Comparison of ENCODE assay signal across 8 mouse cellular contexts in genomic region chr11:102851883-102852282, GRCm38 (mm10). TPM values are rescaled to one million over a fixed set of nuclear protein-coding genes. Genes with fewer than 3 reads are reported as not detected.
DNase-seq lines count a peak whose midpoint lies in the region; ATAC-seq and TF ChIP-seq lines count a peak whose summit lies in the region.

No protein-coding gene starts in this region.

- no peak overlapping the region for H3K4me2 ChIP-seq in embryonic facial prominence, embryonic 11.5 days (ENCODE audit: low read depth, low read length)
- H3K4me2 ChIP-seq in intestine, embryonic 15.5 days (replicated peaks), result no peak overlapping the region
- no peak overlapping the region for H3K4me2 ChIP-seq in lung, postnatal 0 days (replicated peaks; ENCODE audit: low read depth, low read length)

- no peak for TF ChIP-seq EP300 in lung, postnatal 0 days (IDR thresholded peaks at IDR 0.05)

- TF ChIP-seq CTCF in lung, postnatal 0 days (IDR thresholded peaks at IDR 0.05), result peak; percentile 81

- H3K27me3 ChIP-seq in embryonic facial prominence, embryonic 11.5 days (ENCODE audit: control insufficient read depth, insufficient read depth, low read length), result no peaks in the 10 kb centered on the region
- no peaks in the 10 kb centered on the region for H3K27me3 ChIP-seq in intestine, embryonic 15.5 days (replicated peaks)
- no peaks in the 10 kb centered on the region for H3K27me3 ChIP-seq in lung, postnatal 0 days (replicated peaks; ENCODE audit: insufficient read depth, low read length)

- 70% methylated on average over 5 of the region's 5 CpGs for WGBS in embryonic facial prominence, embryonic 11.5 days
- WGBS in intestine, embryonic 15.5 days, result 65% methylated on average over 5 of the region's 5 CpGs
- 61% methylated on average over 5 of the region's 5 CpGs for WGBS in lung, postnatal 0 days

- peaks cover 11% of the 10 kb centered on the region for H3K36me3 ChIP-seq in embryonic facial prominence, embryonic 11.5 days (replicated peaks; ENCODE audit: control insufficient read depth, insufficient read depth, low read depth, low read length)
- peaks cover 45% of the 10 kb centered on the region for H3K36me3 ChIP-seq in intestine, embryonic 15.5 days
- peaks cover 36% of the 10 kb centered on the region for H3K36me3 ChIP-seq in lung, postnatal 0 days (ENCODE audit: insufficient read depth, low read length)

- H3K4me3 ChIP-seq in embryonic facial prominence, embryonic 11.5 days (ENCODE audit: low read depth, low read length), result no peak overlapping the region
- H3K4me3 ChIP-seq in intestine, embryonic 15.5 days (replicated peaks), result no peak overlapping the region
- H3K4me3 ChIP-seq in lung, postnatal 0 days (ENCODE audit: low read depth, low read length), result no peak overlapping the region

- ATAC-seq in CD4-positive, CD25-positive, alpha-beta regulatory T cell, adult 4 months, result no peak
- ATAC-seq in embryonic facial prominence, embryonic 11.5 days (replicated peaks; ENCODE audit: insufficient number of reproducible peaks, low FRiP score, low TSS enrichment, low read depth), result 0 out of 2 replicates have a peak, but pooled peaks have one; percentile 56
- peak; percentile 56; the same call in 1 of the 2 replicates for ATAC-seq in intestine, embryonic 15.5 days
- peak; percentile 68 for ATAC-seq in lung, postnatal 0 days

- peak; percentile 49 for DNase-seq in CD4-positive, CD25-positive, alpha-beta regulatory T cell, adult 2 months (ENCODE audit: low read depth, low spot score)
- DNase-seq in urinary bladder, adult 2 months (ENCODE audit: low spot score), result peak; percentile 47
- no peak for DNase-seq in urinary bladder, postnatal 10 days (ENCODE audit: low spot score)
- peak; percentile 60 for DNase-seq in embryonic facial prominence, embryonic 11.5 days (ENCODE audit: low spot score)
- DNase-seq in lung, postnatal 0 days (ENCODE audit: low spot score), result peak; percentile 58
- peak; percentile 41 to 77 for DNase-seq in spleen, postnatal 4 days (ENCODE audit: low spot score in 2 of 2)

- no peak overlapping the region for H3K27ac ChIP-seq in embryonic facial prominence, embryonic 11.5 days (replicated peaks; ENCODE audit: low read depth, low read length)
- H3K27ac ChIP-seq in intestine, embryonic 15.5 days, result no peak overlapping the region
- H3K27ac ChIP-seq in lung, postnatal 0 days (ENCODE audit: low read length), result no peak overlapping the region

- no peaks in the 10 kb centered on the region for H3K9me3 ChIP-seq in embryonic facial prominence, embryonic 11.5 days (replicated peaks; ENCODE audit: control insufficient read depth, low read length)
- H3K9me3 ChIP-seq in intestine, embryonic 15.5 days, result no peaks in the 10 kb centered on the region
- no peaks in the 10 kb centered on the region for H3K9me3 ChIP-seq in lung, postnatal 0 days (ENCODE audit: low read length)

- H3K4me1 ChIP-seq in embryonic facial prominence, embryonic 11.5 days (ENCODE audit: control insufficient read depth, insufficient read depth, low read length), result no peaks in the 10 kb centered on the region
- no peaks in the 10 kb centered on the region for H3K4me1 ChIP-seq in intestine, embryonic 15.5 days (replicated peaks)
- no peaks in the 10 kb centered on the region for H3K4me1 ChIP-seq in lung, postnatal 0 days (ENCODE audit: insufficient read depth, low read depth, low read length)

- no peak overlapping the region for H3K9ac ChIP-seq in embryonic facial prominence, embryonic 11.5 days (replicated peaks; ENCODE audit: low read length)
- no peak overlapping the region for H3K9ac ChIP-seq in intestine, embryonic 15.5 days
- H3K9ac ChIP-seq in lung, postnatal 0 days (replicated peaks; ENCODE audit: low read depth), result no peak overlapping the region

RNA-seq across cellular contexts. Expression of gene Higd1b, which starts 16.2 kb away (rescaled TPM):
- not detected for polyA plus RNA-seq in CD4-positive, CD25-positive, alpha-beta regulatory T cell, adult 4 months (2017; shearing (Covaris generic))
- 3.2 and 4.0 TPM in 2 replicates for polyA plus RNA-seq in urinary bladder, adult 2 months (2012; rRNA removed)
- polyA plus RNA-seq in embryonic facial prominence, embryonic 11.5 days (2014; fragmentation: Nextera tagmentation; extraction: Ambion mirVana), result not detected in 2 replicates
- 0.55 TPM in 1 of 2 replicates, not detected in the other for polyA plus RNA-seq in intestine, embryonic 15.5 days (2015; fragmentation: Nextera tagmentation; extraction: Ambion mirVana)
- 111 and 138 TPM in 2 replicates for polyA plus RNA-seq in lung, postnatal 0 days (2015; fragmentation: Nextera tagmentation; extraction: Ambion mirVana)

RNA-seq across cellular contexts. Expression of gene Eftud2, which starts 28.9 kb away (rescaled TPM):
- polyA plus RNA-seq in CD4-positive, CD25-positive, alpha-beta regulatory T cell, adult 4 months (2017; shearing (Covaris generic)), result 100 to 1,000 TPM in 1 of 2 experiments, 10 to 100 TPM in 1; 97.2 to 170 TPM
- 42.1 and 43.4 TPM in 2 replicates for polyA plus RNA-seq in urinary bladder, adult 2 months (2012; rRNA removed)
- 246 and 257 TPM in 2 replicates for polyA plus RNA-seq in embryonic facial prominence, embryonic 11.5 days (2014; fragmentation: Nextera tagmentation; extraction: Ambion mirVana)
- polyA plus RNA-seq in intestine, embryonic 15.5 days (2015; fragmentation: Nextera tagmentation; extraction: Ambion mirVana), result 155 and 156 TPM in 2 replicates
- 67.1 and 72.9 TPM in 2 replicates for polyA plus RNA-seq in lung, postnatal 0 days (2015; fragmentation: Nextera tagmentation; extraction: Ambion mirVana)

RNA-seq across cellular contexts. Expression of gene Ccdc103, which starts 29.1 kb away (rescaled TPM):
- polyA plus RNA-seq in CD4-positive, CD25-positive, alpha-beta regulatory T cell, adult 4 months (2017; shearing (Covaris generic)), result not detected
- polyA plus RNA-seq in urinary bladder, adult 2 months (2012; rRNA removed), result 0.66 and 0.77 TPM in 2 replicates
- 1.00 and 1.5 TPM in 2 replicates for polyA plus RNA-seq in embryonic facial prominence, embryonic 11.5 days (2014; fragmentation: Nextera tagmentation; extraction: Ambion mirVana)
- polyA plus RNA-seq in intestine, embryonic 15.5 days (2015; fragmentation: Nextera tagmentation; extraction: Ambion mirVana), result 0.45 and 0.78 TPM in 2 replicates
- polyA plus RNA-seq in lung, postnatal 0 days (2015; fragmentation: Nextera tagmentation; extraction: Ambion mirVana), result 3.9 and 4.4 TPM in 2 replicates

RNA-seq across cellular contexts. Expression of gene Gjc1, which starts 32.4 kb away (rescaled TPM):
- polyA plus RNA-seq in CD4-positive, CD25-positive, alpha-beta regulatory T cell, adult 4 months (2017; shearing (Covaris generic)), result under 1 TPM in 1 of 2 experiments, not detected in 1; 0.28 TPM
- 31.1 and 31.3 TPM in 2 replicates for polyA plus RNA-seq in urinary bladder, adult 2 months (2012; rRNA removed)
- polyA plus RNA-seq in embryonic facial prominence, embryonic 11.5 days (2014; fragmentation: Nextera tagmentation; extraction: Ambion mirVana), result 90.5 and 97.0 TPM in 2 replicates
- 33.8 and 38.6 TPM in 2 replicates for polyA plus RNA-seq in intestine, embryonic 15.5 days (2015; fragmentation: Nextera tagmentation; extraction: Ambion mirVana)
- 35.9 and 37.0 TPM in 2 replicates for polyA plus RNA-seq in lung, postnatal 0 days (2015; fragmentation: Nextera tagmentation; extraction: Ambion mirVana)

RNA-seq across cellular contexts. Expression of gene Fam187a, which starts 33.1 kb away (rescaled TPM):
- polyA plus RNA-seq in CD4-positive, CD25-positive, alpha-beta regulatory T cell, adult 4 months (2017; shearing (Covaris generic)), result not detected
- not detected in 2 replicates for polyA plus RNA-seq in urinary bladder, adult 2 months (2012; rRNA removed)
- polyA plus RNA-seq in embryonic facial prominence, embryonic 11.5 days (2014; fragmentation: Nextera tagmentation; extraction: Ambion mirVana), result not detected in 2 replicates
- polyA plus RNA-seq in intestine, embryonic 15.5 days (2015; fragmentation: Nextera tagmentation; extraction: Ambion mirVana), result not detected in 2 replicates
- polyA plus RNA-seq in lung, postnatal 0 days (2015; fragmentation: Nextera tagmentation; extraction: Ambion mirVana), result not detected in 2 replicates

Comparison
In these comparisons a context has a peak if more than half of its experiments do, and no peak if none do; other contexts are left out.
1. RNA of gene Higd1b, which starts 16.2 kb away (polyA plus RNA-seq): 111 to 138 TPM in lung, postnatal 0 days; 3.2 to 4.0 TPM in urinary bladder, adult 2 months, 0.55 TPM in intestine, embryonic 15.5 days, not detected in CD4-positive, CD25-positive, alpha-beta regulatory T cell, adult 4 months and not detected in embryonic facial prominence, embryonic 11.5 days; every median in the first group is over 10 times any median in the second.